8 mouse cellular contexts compared by ENCODE assay signal in the genomic region with DNA sequence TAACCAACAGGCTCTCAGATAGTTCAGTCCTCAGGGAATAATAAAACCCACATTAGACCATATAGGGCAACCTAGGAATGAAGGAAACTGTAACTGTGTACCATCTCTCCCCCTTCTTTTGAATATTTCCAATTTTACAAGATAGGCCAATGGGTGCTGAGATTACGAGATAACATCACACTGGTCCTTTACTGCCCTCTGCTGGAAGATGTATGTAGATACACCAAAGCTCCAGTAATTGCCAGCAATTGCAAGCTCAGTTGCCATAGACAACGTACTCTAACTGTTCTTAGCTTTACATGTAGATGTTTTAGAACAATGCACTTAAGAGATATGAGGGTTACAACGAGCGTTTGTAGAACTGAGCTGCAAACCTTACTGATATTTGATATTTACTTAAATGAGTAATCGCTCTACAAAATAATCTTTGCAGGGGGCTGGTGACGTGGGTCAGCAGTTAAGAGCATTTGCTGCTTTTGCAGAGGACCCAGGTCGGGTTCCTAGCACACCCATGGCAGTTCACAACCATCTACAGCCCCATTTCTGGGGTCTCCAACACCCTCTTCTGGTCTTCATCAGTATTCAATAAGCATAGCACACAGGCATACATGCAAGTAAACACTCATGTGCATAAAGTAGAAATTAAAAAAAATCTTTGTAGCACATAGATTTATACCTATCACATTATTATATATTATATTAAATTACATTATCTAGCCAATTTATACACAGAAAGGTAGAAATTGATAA. TPM values are rescaled to one million over a fixed set of nuclear protein-coding genes. Genes with fewer than 3 reads are reported as not detected.
DNase-seq lines count a peak whose midpoint lies in the region; ATAC-seq lines count a peak whose summit lies in the region.

No protein-coding gene starts in this region.

- H3K27me3 ChIP-seq in embryonic facial prominence, embryonic 14.5 days (replicated peaks; ENCODE audit: control insufficient read depth, insufficient read depth, low read length): no peaks in the 10 kb centered on the region
- H3K27me3 ChIP-seq in hindbrain, embryonic 15.5 days: no peaks in the 10 kb centered on the region
- no peaks in the 10 kb centered on the region for H3K27me3 ChIP-seq in midbrain, embryonic 16.5 days (ENCODE audit: control insufficient read depth, insufficient read depth, low read depth, low read length)

- WGBS in embryonic facial prominence, embryonic 14.5 days: 42% methylated on average over 7 of the region's 7 CpGs
- WGBS in hindbrain, embryonic 15.5 days: 40% methylated on average over 7 of the region's 7 CpGs
- WGBS in midbrain, embryonic 16.5 days: 39% methylated on average over 7 of the region's 7 CpGs

- no peaks in the 10 kb centered on the region for H3K36me3 ChIP-seq in embryonic facial prominence, embryonic 14.5 days (ENCODE audit: control insufficient read depth, insufficient read depth, low read length)
- no peaks in the 10 kb centered on the region for H3K36me3 ChIP-seq in hindbrain, embryonic 15.5 days
- H3K36me3 ChIP-seq in midbrain, embryonic 16.5 days (ENCODE audit: control insufficient read depth, insufficient read depth, low read length): no peaks in the 10 kb centered on the region

- no peak overlapping the region for H3K4me2 ChIP-seq in embryonic facial prominence, embryonic 14.5 days (ENCODE audit: low read depth, low read length)
- no peak overlapping the region for H3K4me2 ChIP-seq in hindbrain, embryonic 15.5 days
- no peak overlapping the region for H3K4me2 ChIP-seq in midbrain, embryonic 16.5 days (ENCODE audit: low read length)

- intact Hi-C loops in left cerebral cortex, postnatal 10 days (cut with DNase I): loop anchor here (2.0 kb wide), 1 partner anchor 220 kb away; no protein-coding TSS in a partner anchor

- H3K9me3 ChIP-seq in embryonic facial prominence, embryonic 14.5 days (ENCODE audit: control insufficient read depth, low read length): no peaks in the 10 kb centered on the region
- no peaks in the 10 kb centered on the region for H3K9me3 ChIP-seq in hindbrain, embryonic 15.5 days
- H3K9me3 ChIP-seq in midbrain, embryonic 16.5 days (replicated peaks; ENCODE audit: control insufficient read depth, low read length, poor library complexity, severe bottlenecking): no peaks in the 10 kb centered on the region

- no peak overlapping the region for H3K9ac ChIP-seq in embryonic facial prominence, embryonic 14.5 days (ENCODE audit: low read depth, low read length)
- no peak overlapping the region for H3K9ac ChIP-seq in hindbrain, embryonic 15.5 days
- no peak overlapping the region for H3K9ac ChIP-seq in midbrain, embryonic 16.5 days (ENCODE audit: low read depth, low read length)

- H3K4me1 ChIP-seq in embryonic facial prominence, embryonic 14.5 days (ENCODE audit: control insufficient read depth, insufficient read depth, low read length): no peaks in the 10 kb centered on the region
- no peaks in the 10 kb centered on the region for H3K4me1 ChIP-seq in hindbrain, embryonic 15.5 days (replicated peaks)
- no peaks in the 10 kb centered on the region for H3K4me1 ChIP-seq in midbrain, embryonic 16.5 days (ENCODE audit: control insufficient read depth, insufficient read depth, low read length)

- peak; percentile 23 to 56 for DNase-seq in spleen, postnatal 36 days (ENCODE audit: low spot score in 2 of 2)
- no peak for DNase-seq in spleen, adult 18-20 months
- DNase-seq in adipocyte (ENCODE audit: low spot score): peak; percentile 86
- DNase-seq in embryonic facial prominence, embryonic 14.5 days (ENCODE audit: low spot score): peak; percentile 92
- DNase-seq in left cerebral cortex, postnatal 10 days (ENCODE audit: extremely low spot score in 1 of 2, low spot score in 2 of 2): peak; percentile 28 to 84
- DNase-seq in yolk sac, embryonic 10.5 days (ENCODE audit: low spot score): peak; percentile 14

- H3K27ac ChIP-seq in embryonic facial prominence, embryonic 14.5 days (replicated peaks; ENCODE audit: low read depth, low read length): no peak overlapping the region
- no peak overlapping the region for H3K27ac ChIP-seq in hindbrain, embryonic 15.5 days (replicated peaks)
- no peak overlapping the region for H3K27ac ChIP-seq in midbrain, embryonic 16.5 days (ENCODE audit: low read length)

- H3K4me3 ChIP-seq in embryonic facial prominence, embryonic 14.5 days (ENCODE audit: low read depth, low read length): no peak overlapping the region
- H3K4me3 ChIP-seq in hindbrain, embryonic 15.5 days: no peak overlapping the region
- no peak overlapping the region for H3K4me3 ChIP-seq in midbrain, embryonic 16.5 days (ENCODE audit: low read depth, low read length)

- ATAC-seq in embryonic facial prominence, embryonic 14.5 days (ENCODE audit: low read depth): peak; percentile 74; the same call in 1 of the 2 replicates
- ATAC-seq in hindbrain, embryonic 15.5 days (ENCODE audit: low FRiP score, low read depth): peak; percentile 88
- peak; percentile 88 for ATAC-seq in midbrain, embryonic 16.5 days

RNA-seq across cellular contexts. Expression of gene Prpf4b, which starts 10.5 kb away (rescaled TPM):
- 76.1 and 84.6 TPM in 2 replicates for polyA plus RNA-seq in embryonic facial prominence, embryonic 14.5 days (2014; fragmentation: Nextera tagmentation; extraction: Ambion mirVana)
- 56.8 and 60.6 TPM in 2 replicates for polyA plus RNA-seq in hindbrain, embryonic 15.5 days (2015; fragmentation: Nextera tagmentation; extraction: Ambion mirVana)
- 10 to 100 TPM; 79.0 to 79.9 TPM for total RNA-seq in left cerebral cortex, postnatal 10 days (2021)
- polyA plus RNA-seq in midbrain, embryonic 16.5 days (2015; fragmentation: Nextera tagmentation; extraction: Ambion mirVana): 63.9 and 67.7 TPM in 2 replicates

RNA-seq across cellular contexts. Expression of gene Fam217a, which starts 59.5 kb away (rescaled TPM):
- polyA plus RNA-seq in embryonic facial prominence, embryonic 14.5 days (2014; fragmentation: Nextera tagmentation; extraction: Ambion mirVana): 1.1 and 1.3 TPM in 2 replicates
- polyA plus RNA-seq in hindbrain, embryonic 15.5 days (2015; fragmentation: Nextera tagmentation; extraction: Ambion mirVana): 0.82 and 0.98 TPM in 2 replicates
- total RNA-seq in left cerebral cortex, postnatal 10 days (2021): under 1 TPM; 0.39 to 0.67 TPM
- polyA plus RNA-seq in midbrain, embryonic 16.5 days (2015; fragmentation: Nextera tagmentation; extraction: Ambion mirVana): 0.75 and 1.6 TPM in 2 replicates

RNA-seq across cellular contexts. Expression of gene 4933417A18Rik, which starts 59.6 kb away (rescaled TPM):
- not detected in 2 replicates for polyA plus RNA-seq in embryonic facial prominence, embryonic 14.5 days (2014; fragmentation: Nextera tagmentation; extraction: Ambion mirVana)
- polyA plus RNA-seq in hindbrain, embryonic 15.5 days (2015; fragmentation: Nextera tagmentation; extraction: Ambion mirVana): not detected in 2 replicates
- total RNA-seq in left cerebral cortex, postnatal 10 days (2021): not detected
- not detected in 2 replicates for polyA plus RNA-seq in midbrain, embryonic 16.5 days (2015; fragmentation: Nextera tagmentation; extraction: Ambion mirVana)

Comparison
In these comparisons a context has a peak if more than half of its experiments do, and no peak if none do; other contexts are left out.
1. DNase-seq: peak in spleen, postnatal 36 days (2 of 2), adipocyte (single experiment), embryonic facial prominence, embryonic 14.5 days (single experiment), left cerebral cortex, postnatal 10 days (2 of 2) and yolk sac, embryonic 10.5 days (single experiment); none in spleen, adult 18-20 months (0 of 2).
2. Peak in every context shown above with its lines, with median percentiles within 50 percentile points of each other: ATAC-seq.